Mouse (Mus musculus): ENCODE data around the gene Rab4a.

Gene Rab4a

GRCm38 (mm10) chr8:123844341-123844740 lies 38.6 kb downstream of the Rab4a start:
- in situ Hi-C loops (cut with MboI, MseI), result no loop called here

DNA sequence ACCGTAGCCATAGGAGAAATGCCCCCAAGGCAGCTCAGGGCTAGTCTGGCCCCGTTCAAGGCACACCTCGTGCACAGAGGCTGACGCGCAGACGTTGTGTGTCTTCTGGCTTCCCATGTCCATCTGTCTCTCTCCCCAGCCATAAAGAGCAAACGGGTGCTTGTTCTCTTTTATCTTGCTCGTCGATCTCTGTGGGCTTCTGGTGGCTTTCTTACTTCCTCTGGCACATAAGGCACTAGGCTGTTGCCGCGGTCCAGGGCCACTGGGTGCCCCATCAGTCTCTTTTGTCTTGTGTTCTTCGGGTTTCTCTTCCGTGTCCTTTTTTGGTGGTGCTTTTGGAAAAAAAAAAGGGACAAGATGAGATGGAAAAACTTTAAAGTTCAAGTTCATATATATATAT lies 39.3 kb downstream of the Rab4a start:
- in situ Hi-C loops (cut with MboI, MseI), result no loop called here

- in situ Hi-C loops (cut with MboI, MseI), result no loop called here
Measured at GRCm38 (mm10) chr8:123845991-123846390, 40.2 kb downstream of the Rab4a start.

- in situ Hi-C loops (cut with MboI, MseI), result no loop called here
Measured at GRCm38 (mm10) chr8:123846509-123846908, 40.7 kb downstream of the Rab4a start.

DNA sequence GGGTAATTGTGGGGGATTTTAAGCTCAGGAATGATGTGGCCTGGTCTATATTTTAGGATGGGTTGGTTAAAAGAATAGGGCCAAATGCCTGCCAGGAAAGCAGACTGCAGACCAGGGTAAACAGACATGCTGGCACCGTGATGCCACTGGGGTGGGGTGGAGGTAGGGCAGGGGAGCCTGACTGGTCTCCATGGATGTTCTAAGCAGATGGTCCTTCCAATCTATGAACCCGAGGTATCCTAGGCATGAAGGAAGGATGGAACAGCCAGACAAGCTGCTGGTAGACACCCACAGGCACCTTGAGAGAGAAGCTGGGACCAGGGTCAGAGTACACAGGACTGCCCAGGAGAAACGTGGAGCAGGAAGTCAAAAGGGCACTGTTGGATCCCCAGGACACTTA lies 41.8 kb downstream of the Rab4a start:
- in situ Hi-C loops (cut with MboI, MseI), result no loop called here

GRCm38 (mm10) chr8:123849352-123849751 lies 43.6 kb downstream of the Rab4a start:
- in situ Hi-C loops (cut with MboI, MseI), result no loop called here

DNA sequence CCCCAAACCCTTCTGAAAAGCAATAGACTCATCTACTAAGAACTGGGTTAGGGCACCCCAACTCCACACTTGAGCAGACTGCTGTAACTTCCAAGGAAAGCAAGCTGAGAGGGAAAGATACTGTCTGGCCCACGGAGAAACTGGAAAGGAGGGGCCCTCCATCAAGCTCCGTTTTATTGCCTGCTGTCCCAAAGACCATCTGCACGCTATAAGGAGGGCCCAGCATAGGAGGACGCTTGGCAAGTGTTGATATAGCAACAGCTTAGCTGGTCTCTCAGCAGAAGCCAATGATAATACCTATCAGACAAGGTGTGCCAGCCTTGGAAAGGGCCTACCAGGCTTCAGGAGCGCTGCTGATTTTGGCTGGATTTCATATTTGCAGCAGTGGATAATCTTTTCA lies 45.8 kb downstream of the Rab4a start:
- in situ Hi-C loops (cut with MboI, MseI), result loop anchor here in 1 of 2 experiments (10.0 kb wide), 1 partner anchor 57 kb away; no protein-coding TSS in a partner anchor

DNA sequence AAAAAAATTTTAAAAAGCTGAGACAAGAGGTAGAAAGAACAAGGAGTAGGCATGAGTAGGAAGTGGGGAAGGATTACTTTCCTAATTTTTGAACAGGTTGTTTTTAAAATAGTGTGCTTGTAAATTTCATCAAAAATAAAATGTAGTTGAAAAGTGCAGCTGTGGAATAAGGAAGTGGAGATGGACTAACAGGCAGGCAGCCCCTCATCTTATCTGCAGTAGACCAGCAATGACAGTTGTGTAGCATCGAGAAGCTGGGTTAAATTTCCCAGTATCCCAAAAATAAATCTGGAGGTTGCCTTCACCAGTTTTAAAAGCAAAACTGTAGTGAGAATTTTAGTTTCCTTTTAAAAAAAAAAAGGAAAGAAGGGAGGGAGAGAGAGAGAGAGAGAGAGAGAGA lies 48.5 kb downstream of the Rab4a start:
- in situ Hi-C loops (cut with MboI, MseI), result loop anchor here in 1 of 2 experiments (10.0 kb wide), 1 partner anchor 59 kb away; no protein-coding TSS in a partner anchor

DNA sequence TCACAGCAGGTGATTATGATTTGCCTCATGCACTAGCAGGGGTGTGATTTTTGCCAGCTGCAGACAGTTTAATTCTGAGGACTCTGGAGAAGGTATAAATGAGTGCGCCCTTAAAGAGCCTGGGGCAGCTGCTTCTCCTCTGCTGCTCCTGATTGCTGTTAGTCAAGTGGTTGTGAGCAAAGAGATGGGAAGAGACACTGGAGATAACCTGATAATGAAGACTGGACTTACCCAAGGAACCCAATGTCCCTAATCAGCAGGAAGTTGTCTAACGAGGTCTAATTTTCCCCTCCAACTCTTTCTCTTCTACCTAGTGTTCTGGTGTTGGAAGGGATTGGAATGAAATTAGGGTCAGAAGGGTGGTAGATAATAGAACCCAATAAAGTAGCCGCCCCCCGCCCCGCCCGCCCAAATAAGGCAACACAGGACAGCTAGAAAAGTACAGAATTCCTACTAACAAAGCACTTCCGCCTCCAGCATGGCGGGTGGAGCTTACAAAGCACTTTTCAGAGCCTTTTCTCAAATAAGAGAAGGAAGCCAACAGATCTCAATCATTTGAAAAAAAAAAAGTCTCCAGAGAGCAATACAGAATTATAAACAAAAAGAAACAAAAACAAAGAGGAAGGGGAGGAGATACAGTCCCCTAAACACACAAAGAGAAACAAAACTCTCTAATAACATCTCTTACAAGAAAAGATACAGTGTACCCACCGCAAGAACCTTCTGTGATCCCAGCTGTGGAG lies 49.1 kb downstream of the Rab4a start:
- in situ Hi-C loops (cut with MboI, MseI), result loop anchor here in 1 of 2 experiments (10.0 kb wide), 1 partner anchor 60 kb away; no protein-coding TSS in a partner anchor

GRCm38 (mm10) chr8:123857361-123857760 lies 51.6 kb downstream of the Rab4a start:
- in situ Hi-C loops (cut with MboI, MseI), result loop anchor here in 1 of 2 experiments (10.0 kb wide), 1 partner anchor 63 kb away; no protein-coding TSS in a partner anchor

DNA sequence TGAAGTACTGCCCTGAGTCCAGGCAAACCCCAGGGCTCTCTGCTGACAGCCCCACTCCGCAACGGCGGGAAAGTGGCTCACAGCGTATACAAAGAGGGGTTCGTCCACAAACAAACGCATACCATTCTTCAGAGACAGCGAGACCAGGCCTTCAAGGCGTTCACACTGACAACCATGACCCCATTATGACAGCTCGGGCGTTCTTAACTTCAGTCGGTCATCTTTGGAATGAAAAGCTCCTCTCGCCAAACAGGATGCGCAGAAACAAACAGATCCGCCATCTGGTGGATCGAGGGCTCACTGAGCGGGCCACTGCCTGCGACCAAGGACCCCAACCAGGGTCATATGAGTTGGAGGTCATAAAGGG lies 52.8 kb downstream of the Rab4a start:
- in situ Hi-C loops (cut with MboI, MseI), result loop anchor here in 1 of 2 experiments (10.0 kb wide), 1 partner anchor 64 kb away; no protein-coding TSS in a partner anchor

DNA sequence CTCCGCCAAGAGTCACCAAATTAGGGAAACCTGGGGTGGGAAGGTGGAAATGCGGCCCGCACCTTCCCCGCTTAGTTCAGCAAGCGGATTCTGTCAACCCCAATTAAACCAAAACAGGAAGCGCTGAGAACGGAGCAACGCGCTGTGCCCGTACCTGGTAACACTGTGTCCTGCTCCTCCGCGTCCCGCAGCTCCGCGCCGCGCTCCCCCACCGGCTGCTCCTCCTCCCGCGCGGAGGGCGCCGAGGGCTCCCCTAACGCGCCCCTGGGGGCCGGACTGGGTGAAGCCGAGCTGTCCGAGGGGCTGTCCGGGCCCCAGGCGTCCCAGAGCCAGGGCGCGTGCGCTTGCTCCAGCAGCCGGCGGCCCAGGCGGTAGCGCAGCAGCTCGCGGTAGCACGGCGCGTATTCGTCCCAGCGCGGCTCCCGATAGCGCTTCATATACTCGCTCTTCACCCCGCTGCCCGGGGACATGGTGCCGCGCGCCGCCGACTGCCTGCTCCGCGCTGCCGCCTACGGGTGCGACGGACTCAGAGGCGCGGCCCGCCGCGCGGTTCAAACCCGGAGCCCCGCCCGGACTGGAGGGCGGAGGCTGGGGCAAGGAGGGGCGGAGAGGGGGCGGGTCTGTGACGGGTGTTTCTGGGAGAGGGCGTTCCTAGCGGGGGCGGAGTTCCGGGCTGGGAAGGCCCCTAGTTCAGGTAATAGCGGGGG lies 53.3 kb downstream of the Rab4a start:
- in situ Hi-C loops (cut with MboI, MseI), result loop anchor here in 1 of 2 experiments (10.0 kb wide), 1 partner anchor 64 kb away; no protein-coding TSS in a partner anchor

- in situ Hi-C loops (cut with MboI, MseI), result loop anchor here in 1 of 2 experiments (10.0 kb wide), 1 partner anchor 65 kb away; no protein-coding TSS in a partner anchor
Measured at GRCm38 (mm10) chr8:123859648-123860259, 54.0 kb downstream of the Rab4a start, which contains the start of gene Ccsap. Gene Ccsap, minus strand, starts transcription at chr8:123860209.

DNA sequence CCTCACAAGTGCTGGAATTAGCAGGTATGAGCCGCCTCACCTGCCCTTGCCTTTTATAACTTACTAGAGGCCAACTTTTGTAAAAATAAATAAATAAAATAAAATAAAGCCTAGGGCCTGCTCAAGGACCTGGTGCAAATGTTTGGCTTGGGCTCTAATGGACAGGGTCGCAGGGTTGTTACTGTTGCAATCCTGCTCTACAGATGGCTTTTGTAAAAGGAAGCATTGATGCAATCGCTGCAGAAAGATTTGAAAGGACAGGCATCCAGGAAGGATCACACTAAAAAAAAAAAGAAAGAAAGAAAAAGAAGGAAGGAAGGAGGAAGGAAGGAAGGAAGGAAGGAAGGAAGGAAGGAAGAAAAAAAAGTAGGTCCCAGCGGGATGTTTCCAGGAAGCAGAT lies 54.6 kb downstream of the Rab4a start:
- in situ Hi-C loops (cut with MboI, MseI), result no loop called here

DNA sequence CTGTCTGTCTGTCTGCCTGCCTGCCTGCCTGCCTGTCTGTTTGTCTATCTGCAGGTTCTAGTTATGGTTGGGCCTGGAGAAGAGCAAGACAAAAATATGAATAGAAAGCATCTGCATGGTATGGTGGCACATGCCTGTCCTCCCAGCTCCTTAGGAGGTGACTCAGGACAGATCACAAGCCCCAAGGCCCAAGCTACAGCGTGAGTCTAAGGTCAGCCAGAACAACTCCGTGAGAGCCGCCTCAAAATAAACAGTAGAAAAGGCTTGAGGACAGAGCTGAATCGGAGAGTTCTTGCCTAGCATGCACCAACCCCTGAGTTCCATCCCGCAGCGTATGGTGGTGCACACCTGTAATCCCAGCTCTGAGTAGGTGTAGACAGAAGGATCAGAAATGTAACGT lies 60.0 kb downstream of the Rab4a start:
- in situ Hi-C loops (cut with MboI, MseI), result no loop called here

DNA sequence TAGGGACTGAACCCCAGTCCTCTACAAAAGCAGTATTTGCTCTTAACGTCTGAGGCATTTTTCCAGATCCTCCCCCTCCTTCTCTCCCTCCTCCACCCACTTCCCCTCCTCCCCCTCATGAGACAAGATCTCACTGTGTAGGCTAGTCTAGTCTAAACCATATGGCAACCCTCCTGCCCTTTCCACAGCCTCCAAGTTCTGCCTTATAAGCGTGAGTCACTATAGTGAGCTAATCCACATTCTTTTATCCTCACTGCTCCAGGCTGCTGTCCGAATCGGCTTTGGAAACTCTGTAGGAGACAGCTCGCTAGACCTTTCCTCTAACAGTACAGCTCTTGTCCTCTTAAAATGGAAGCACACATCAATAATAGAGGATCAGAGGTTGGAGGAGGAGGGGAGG lies 61.2 kb downstream of the Rab4a start:
- in situ Hi-C loops (cut with MboI, MseI), result no loop called here

DNA sequence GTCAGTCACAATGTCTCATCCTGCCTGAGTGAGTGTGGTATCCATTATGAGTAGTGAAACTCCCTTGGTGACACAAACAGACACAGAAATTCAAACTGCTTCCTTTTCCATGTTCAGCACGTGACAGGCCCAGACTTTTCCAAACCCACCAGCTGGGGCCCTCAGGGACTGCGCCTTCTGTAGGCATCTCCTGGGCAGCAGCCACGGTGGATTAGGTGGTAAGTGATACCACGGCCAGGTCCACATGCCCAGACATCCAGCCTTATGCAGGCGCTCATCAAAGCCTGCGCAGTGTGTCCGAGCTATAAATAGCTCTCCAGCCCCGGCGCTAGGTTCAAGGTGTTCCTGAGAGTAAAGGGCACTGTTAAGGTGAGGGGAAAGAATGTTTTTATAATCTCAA lies 66.3 kb downstream of the Rab4a start:
- in situ Hi-C loops (cut with MboI, MseI), result loop anchor here in 1 of 2 experiments (10.0 kb wide), 1 partner anchor 1987 kb away; no protein-coding TSS in a partner anchor

DNA sequence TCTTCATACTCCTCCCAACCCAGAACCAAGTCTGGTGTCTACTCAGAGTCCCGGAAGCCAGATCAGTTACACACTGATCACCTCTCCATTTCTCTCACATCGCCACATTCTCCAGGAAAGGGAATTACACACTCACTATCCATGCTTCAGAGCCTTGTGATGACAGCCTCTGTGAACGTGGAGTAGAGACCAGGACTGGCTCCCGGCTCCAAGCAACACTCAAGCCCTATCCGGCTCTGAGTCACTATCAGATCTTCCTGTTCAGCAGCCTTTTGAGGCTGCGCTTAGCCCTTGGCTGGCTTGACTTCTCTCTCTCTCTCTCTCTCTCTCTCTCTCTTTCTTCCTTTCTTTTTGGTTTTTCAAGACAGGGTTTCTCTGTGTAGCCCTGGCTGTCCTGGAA lies 67.6 kb downstream of the Rab4a start:
- in situ Hi-C loops (cut with MboI, MseI), result loop anchor here in 1 of 2 experiments (10.0 kb wide), 1 partner anchor 1989 kb away; no protein-coding TSS in a partner anchor

GRCm38 (mm10) chr8:123874324-123874723 lies 68.5 kb downstream of the Rab4a start:
- in situ Hi-C loops (cut with MboI, MseI), result loop anchor here in 1 of 2 experiments (10.0 kb wide), 1 partner anchor 1990 kb away; no protein-coding TSS in a partner anchor

DNA sequence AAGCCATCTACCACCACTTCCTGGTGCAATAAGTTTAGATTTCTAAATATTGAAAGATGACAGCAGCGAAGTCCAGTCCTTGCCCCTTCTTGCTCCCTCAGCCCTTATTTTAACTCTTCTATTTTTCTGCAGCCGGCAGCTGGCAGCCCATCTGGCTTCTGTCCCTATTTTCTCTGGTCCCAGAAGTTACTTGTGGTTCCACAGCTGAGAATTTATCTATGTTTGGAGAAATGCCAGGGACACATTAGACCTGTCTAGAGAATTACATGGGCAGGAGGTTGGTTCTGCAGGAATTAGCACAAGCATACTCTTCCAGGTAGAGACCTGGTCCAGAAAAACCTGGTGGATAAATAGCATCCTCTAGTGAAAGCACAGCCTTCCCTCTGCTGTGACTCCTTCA lies 72.1 kb downstream of the Rab4a start:
- in situ Hi-C loops (cut with MboI, MseI), result loop anchor here in 1 of 2 experiments (10.0 kb wide), 1 partner anchor 1993 kb away; no protein-coding TSS in a partner anchor

- in situ Hi-C loops (cut with MboI, MseI), result no loop called here
Measured at GRCm38 (mm10) chr8:123880271-123880670, 74.5 kb downstream of the Rab4a start.

Data from T-helper 17 cell (primary cell).